Mouse (Mus musculus) lung, adult 18-20 months (tissue): Measurements from ENCODE around the gene B230217C12Rik.
"Not testable (repeated sequence)": the region's sequence is repeated elsewhere in the genome, so short reads cannot be mapped to it uniquely, and the experiment has no call there.

ENCODE experiments used
- DNase-seq, 2 experiments: peaks; one replicate each; pipeline ENCODE4 v3.0.0; 2022; ENCODE audit warnings: mixed read lengths in 2 of 2

B230217C12Rik gene

GRCm38 (mm10) chr11:97826414-97826813, 14.2 kb upstream of the B230217C12Rik start:
- no peak for DNase-seq

- DNase-seq = no peak
These were observed 12.9 kb upstream of the B230217C12Rik start for GRCm38 (mm10) chr11:97827654-97828053.

DNA sequence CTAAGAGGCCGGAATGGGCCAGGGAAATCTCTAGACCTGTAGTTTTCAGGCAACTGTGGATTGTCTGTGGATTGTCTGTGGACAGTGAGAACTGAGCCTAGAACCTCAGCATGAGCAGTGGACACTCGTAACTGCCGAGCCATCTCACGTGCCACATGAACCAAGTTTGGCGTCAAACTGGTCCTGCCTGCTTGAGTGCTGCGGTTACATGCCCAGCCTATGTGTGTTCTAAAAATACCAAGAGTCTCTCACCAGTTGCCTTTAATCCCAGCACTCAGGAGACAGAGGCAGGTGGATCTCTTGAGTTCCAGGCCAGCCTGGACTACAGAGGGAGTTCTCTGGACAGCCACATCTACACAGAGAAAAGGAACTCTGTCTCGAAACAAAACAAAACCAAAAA, 11.2 kb upstream of the B230217C12Rik start:
- no peak for DNase-seq

DNA sequence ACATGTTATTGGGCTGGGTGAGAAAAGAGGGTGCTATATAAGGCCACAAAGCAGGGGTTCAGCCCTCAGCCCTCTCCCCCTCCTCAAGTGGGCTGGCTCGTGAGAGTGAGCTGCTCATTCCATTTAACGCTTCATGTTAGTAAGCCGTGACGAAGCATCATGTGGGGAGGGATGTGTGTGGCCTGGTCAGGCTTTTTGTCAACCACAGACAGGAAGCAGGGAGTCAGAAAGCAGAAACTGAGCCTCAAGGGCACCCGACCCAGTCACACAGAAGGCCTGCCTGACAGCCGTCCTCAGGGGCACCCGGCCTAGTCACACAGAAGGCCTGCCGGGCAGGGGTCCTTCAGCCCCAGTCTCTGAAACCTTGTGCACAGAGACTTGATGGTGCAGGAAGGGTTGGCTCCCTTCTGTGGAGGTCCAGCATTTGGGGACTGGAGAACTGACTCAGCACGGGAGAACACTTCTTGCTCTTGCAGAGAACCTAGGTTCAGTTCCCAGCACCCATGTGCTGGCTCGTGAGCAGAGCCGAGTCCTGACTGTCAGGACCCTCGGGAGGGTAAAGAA, 10.6 kb upstream of the B230217C12Rik start:
- peak in 1 of 2 experiments; percentile 52 for DNase-seq

- DNase-seq = no peak
These were observed 10.1 kb upstream of the B230217C12Rik start for GRCm38 (mm10) chr11:97830501-97830900.

- DNase-seq = peak in 1 of 2 experiments; percentile 26
These were observed 8.6 kb upstream of the B230217C12Rik start for GRCm38 (mm10) chr11:97832001-97832400.

GRCm38 (mm10) chr11:97833352-97833751, 7.2 kb upstream of the B230217C12Rik start:
- DNase-seq = peak; percentile 45 to 60

- no peak for DNase-seq
These were observed 4.0 kb upstream of the B230217C12Rik start for GRCm38 (mm10) chr11:97836541-97836940.

- DNase-seq = not testable (repeated sequence)
These were observed 3.5 kb upstream of the B230217C12Rik start for GRCm38 (mm10) chr11:97837051-97837450.

DNA sequence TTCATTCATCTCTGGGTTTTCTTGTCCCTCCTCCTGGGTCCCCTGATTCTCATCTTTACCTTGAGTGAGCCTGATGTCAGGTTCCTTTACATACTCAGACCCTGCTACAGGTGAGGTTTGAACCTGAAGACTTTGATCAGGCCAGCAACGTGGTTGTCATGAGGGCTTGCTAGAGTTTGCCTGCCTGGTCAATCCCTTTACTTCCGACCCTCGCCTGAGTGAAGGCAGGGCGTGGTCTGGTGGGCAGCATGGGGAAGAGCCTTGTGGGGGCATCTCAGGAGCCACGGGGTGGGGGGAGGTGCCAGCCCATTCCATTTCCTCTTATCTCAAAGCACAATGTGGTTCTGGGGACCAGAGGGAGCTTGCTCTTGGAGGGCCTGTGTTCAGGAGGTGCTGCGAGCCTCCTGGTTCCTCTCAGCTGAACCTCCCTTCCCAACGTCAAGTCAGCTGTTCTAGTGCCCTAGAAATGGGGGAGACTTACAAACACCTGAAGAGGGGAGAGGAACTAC, 2.9 kb upstream of the B230217C12Rik start:
- DNase-seq = no peak

GRCm38 (mm10) chr11:97838779-97839440, 1.7 kb upstream of the B230217C12Rik start:
- no peak for DNase-seq

DNA sequence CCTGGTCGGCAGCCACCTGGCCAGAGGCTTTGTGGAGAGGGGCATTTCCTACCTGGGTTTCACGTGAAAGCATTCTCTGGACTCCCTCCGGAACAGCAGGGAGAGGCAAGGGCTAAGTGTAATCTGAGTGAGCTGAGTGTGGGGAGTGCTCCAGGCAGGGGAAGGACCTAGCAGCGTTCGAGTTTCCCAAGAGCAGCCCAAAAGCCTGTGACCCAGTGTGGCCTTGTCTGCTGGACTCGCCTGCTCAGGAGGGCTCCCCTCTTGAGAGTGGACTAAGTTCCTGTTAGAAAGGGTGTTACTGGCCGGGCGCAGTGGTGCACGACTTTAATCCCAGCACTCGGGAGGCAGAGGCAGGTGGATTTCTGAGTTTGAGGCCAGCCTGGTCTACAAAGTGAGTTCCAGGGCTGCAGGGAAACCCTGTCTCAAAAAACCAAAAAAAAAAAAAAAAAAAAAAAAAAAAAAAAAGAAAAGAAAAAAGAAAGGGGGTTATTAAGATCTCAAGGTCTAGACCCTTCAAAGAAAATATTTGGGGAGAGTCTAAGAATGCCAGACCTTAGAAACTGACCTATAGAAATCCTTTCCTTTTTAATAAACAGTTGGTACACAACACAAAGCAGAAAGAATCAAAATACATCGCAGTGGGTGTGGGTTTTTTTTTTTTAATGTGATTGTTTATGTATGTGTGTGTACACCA, 992 bp upstream of the B230217C12Rik start:
- no peak for DNase-seq

DNA sequence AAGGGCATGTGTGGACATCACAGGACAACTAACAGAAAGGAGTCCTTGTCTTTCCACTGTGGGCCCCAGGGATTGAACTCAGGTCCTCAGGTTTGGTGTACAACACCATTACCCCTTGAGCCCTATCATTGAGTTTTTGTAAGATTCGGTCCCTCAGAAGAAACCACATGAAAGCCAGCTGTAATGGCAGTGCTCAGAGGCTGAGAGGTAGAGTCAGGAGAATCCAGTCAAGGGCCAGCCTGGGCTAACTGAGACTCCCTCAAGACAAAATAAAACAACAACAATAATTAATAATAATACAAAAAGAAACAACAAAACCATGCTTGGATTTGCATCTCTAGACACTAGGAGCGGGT, 467 bp upstream of the B230217C12Rik start:
- no peak for DNase-seq

DNA sequence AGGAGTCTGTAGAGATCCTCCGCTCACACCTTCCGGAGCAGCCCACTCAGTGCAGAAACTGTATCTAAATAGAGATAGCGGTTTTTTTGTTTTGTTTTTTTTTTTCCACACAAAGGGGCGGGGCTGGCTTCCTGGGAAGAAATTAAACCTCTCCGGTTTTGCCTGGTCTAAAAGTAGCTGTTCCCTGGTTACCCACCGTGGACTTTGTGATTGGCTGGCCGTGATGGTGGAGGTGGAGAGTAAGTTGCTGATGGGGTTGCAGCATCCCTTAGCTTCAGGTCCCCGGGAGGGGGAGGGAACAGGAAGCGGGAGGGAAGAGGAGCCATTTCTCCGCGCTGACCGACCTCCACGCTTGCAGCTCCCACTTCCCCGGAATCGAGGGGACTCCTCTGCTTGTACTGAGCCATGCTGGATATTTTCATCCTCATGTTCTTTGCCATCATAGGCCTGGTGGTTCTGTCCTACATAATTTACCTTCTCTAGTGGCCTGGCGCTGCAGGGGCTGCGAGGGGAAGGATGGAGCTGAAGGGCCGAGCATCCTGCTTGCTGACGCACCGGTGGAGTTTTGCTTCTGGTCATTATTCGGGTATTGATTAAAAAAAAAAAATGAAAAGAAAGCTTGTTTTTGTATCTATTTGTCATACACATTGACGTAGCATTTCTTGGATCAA, 546 bp downstream of the B230217C12Rik start:
- peak; percentile 65 to 75 for DNase-seq

- no peak for DNase-seq
These were observed 1.4 kb downstream of the B230217C12Rik start for GRCm38 (mm10) chr11:97842001-97842400.

GRCm38 (mm10) chr11:97850367-97850766, 9.8 kb downstream of the B230217C12Rik start:
- DNase-seq = peak in 1 of 2 experiments; percentile 63

DNA sequence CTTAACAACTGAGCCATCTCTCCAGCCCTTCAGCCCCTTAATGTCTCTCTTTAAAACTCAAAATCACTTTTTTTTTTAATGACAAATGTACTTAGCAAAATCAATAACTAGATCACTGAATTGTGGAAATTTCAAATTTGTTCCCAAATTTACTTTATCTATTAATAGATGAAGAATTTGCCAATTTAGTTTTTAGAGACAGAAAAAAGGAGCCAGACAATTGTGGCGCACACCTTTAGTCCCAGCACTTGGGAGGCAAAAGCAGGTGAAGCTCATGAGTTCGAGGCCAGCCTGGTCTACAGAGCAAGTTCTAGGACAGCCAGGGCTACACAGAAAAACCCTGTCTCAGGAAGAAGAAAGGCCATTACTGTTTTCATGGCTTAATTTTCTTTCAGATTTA, 11.0 kb downstream of the B230217C12Rik start:
- no peak for DNase-seq

GRCm38 (mm10) chr11:97855473-97855872, 14.9 kb downstream of the B230217C12Rik start:
- DNase-seq = no peak

DNA sequence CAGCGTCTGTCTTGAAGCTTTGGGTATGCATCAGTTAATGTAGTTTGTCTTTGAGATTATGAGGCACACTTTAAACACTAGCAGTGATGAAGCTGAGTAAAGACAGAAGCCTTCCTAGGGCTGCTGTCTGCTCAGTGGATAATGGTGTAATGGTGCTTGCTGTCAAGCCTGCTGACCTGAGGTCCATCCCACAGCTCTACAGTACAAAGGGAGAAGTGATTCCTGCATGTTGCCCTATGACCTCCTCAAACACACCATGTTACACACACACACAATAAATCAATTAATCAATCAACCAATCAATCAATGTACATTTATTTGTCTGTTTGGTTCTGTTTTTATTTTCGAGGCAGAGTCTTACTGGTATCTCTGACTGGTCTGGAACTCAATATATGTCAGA, 21.6 kb downstream of the B230217C12Rik start:
- DNase-seq = no peak

DNA sequence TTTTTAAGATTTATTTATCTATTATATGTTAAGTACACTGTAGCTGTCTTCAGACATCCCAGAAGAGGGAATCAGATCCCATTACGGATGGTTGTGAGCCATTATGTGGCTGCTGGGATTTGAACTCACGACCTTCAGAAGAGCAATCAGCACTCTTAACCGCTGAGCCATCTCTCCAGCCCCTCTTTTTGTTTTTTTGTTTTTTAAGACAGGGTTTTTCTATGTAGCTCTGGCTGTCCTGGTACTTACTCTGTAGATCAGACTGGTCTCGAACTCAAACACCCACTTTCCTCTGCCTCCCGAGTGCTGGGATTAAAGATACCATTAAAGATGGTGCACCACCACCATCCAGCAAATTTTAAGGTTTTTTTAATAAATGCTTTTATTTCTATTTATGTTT, 24.8 kb downstream of the B230217C12Rik start:
- DNase-seq = no peak

GRCm38 (mm10) chr11:97866091-97866888, 25.7 kb downstream of the B230217C12Rik start:
- DNase-seq = no peak

DNA sequence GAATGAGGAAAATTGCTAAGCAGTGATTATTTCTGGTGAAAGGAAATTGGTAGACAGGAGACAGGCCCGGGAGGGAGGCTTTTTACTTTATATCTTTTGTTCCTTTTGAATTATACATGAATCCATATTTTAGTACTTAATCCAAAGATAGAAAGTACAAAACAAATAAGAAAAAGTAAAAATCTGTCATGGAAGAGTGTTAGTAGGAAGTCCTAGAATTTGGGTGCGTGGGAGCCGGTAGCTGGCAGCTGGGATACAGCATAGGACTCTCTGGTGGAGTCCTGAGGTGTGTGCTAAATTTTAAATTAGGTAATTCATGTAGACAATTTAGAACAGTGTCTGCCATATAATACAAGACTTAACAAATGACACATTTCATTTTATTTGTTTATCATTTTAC, 27.0 kb downstream of the B230217C12Rik start:
- DNase-seq = no peak

GRCm38 (mm10) chr11:97872378-97872777, 31.8 kb downstream of the B230217C12Rik start:
- DNase-seq = not testable (repeated sequence)
